Mouse (Mus musculus) ES-Bruce4 (cell line): ENCODE measurements around the gene Esp31.

Experiments used
- CTCF ChIP-seq: IDR thresholded peaks from one replicate; pipeline ENCODE4 v1.8.1; 2011; ENCODE audit warnings: low read depth, low read length
- EP300 ChIP-seq: IDR thresholded peaks from 2 replicates; pipeline ENCODE4 v1.6.1; 2011; ENCODE audit warnings: low read depth, low read length; ENCODE audit not compliant: insufficient read depth
- POLR2A ChIP-seq: IDR thresholded peaks from one replicate; pipeline ENCODE4 v1.8.1; 2011; ENCODE audit warnings: low read length; ENCODE audit not compliant: insufficient read depth

GRCm38 (mm10) chr17:38639147-38639546, at the start of gene Esp31:
- TF ChIP-seq POLR2A (no peak), CTCF (no peak), EP300 (no peak)
